Mouse (Mus musculus) liver, embryonic 12.5 days (tissue): ENCODE measurements around the gene Stox2. TPM values are rescaled to one million over a fixed set of nuclear protein-coding genes. Genes with fewer than 3 reads are reported as not detected.

Experiments
- ATAC-seq: fragments of 200-750 bp; cut with Nextera tagmentation; 2 replicates; pipeline ENCODE4 v1.8.0; 2017; ENCODE audit warnings: moderate number of reproducible peaks, mild to moderate bottlenecking, moderate library complexity
- H3K27ac ChIP-seq: fragments of 300-500 bp; sonication (generic); 2 replicates; pipeline ENCODE4 v1.5.1; 2016; ENCODE audit warnings: mild to moderate bottlenecking
- H3K27me3 ChIP-seq: fragments of 300-500 bp; sonication (generic); replicated peaks from 2 replicates; pipeline ENCODE4 v1.6.1; 2016; ENCODE audit warnings: mild to moderate bottlenecking, moderate library complexity
- H3K36me3 ChIP-seq: fragments of 300-500 bp; sonication (generic); 2 replicates; pipeline ENCODE4 v1.6.1; 2016; ENCODE audit warnings: mild to moderate bottlenecking, moderate library complexity
- H3K4me1 ChIP-seq: fragments of 300-500 bp; sonication (generic); 2 replicates; pipeline ENCODE4 v1.6.1; 2016
- H3K4me2 ChIP-seq: fragments of 300-500 bp; sonication (generic); 2 replicates; pipeline ENCODE4 v1.6.1; 2016; ENCODE audit warnings: mild to moderate bottlenecking, moderate library complexity
- H3K4me3 ChIP-seq: fragments of 300-500 bp; sonication (generic); 2 replicates; pipeline ENCODE4 v1.5.1; 2016; ENCODE audit warnings: mild to moderate bottlenecking, moderate library complexity
- H3K9ac ChIP-seq: fragments of 300-500 bp; sonication (generic); 2 replicates; pipeline ENCODE4 v1.6.1; 2016; ENCODE audit warnings: mild to moderate bottlenecking, moderate library complexity
- H3K9me3 ChIP-seq: fragments of 300-500 bp; sonication (generic); replicated peaks from 2 replicates; pipeline ENCODE4 v1.6.1; 2016; ENCODE audit warnings: mild to moderate bottlenecking, moderate library complexity
- WGBS: fragments of 180-500 bp; shearing (Covaris S2); methylation state at CpG from one replicate; pipeline ENCODE4 v1.1.7; 2016; ENCODE audit not compliant: insufficient replicate concordance; 5-methylcytosine and 5-hydroxymethylcytosine counted together
- polyA plus RNA-seq: library from polyadenylated mRNA; unstranded; fragments of >200 nt; fragmentation: Nextera tagmentation; extraction: Ambion mirVana; gene quantifications from 2 replicates; pipeline ENCODE4 v1.2.1, GENCODE M21; 2016

Stox2 gene
- polyA plus RNA-seq, 1 experiment from 2014 or later = 0.89 TPM

GRCm38 (mm10) chr8:47347809-47348208 is 98.4 kb downstream of the Stox2 start:
- no peak overlapping the region for H3K27ac ChIP-seq
- 32% methylated on average over 6 of the region's 6 CpGs for WGBS
- no peak overlapping the region for H3K4me2 ChIP-seq
- ATAC-seq = no peak
- no peak overlapping the region for H3K9ac ChIP-seq
- H3K4me3 ChIP-seq = no peak overlapping the region
- no peaks in the 10 kb centered on the region for H3K9me3 ChIP-seq
- no peaks in the 10 kb centered on the region for H3K4me1 ChIP-seq
- H3K36me3 ChIP-seq = no peaks in the 10 kb centered on the region
- no peaks in the 10 kb centered on the region for H3K27me3 ChIP-seq

GRCm38 (mm10) chr8:47345772-47346103 is 100.4 kb downstream of the Stox2 start:
- Histone ChIP-seq H3K4me2 (no peak overlapping the region), H3K27ac (no peak overlapping the region), H3K4me3 (no peak overlapping the region), H3K9ac (no peak overlapping the region), H3K4me1 (no peaks in the 10 kb centered on the region), H3K9me3 (no peaks in the 10 kb centered on the region), H3K36me3 (no peaks in the 10 kb centered on the region), H3K27me3 (no peaks in the 10 kb centered on the region)
- WGBS = 85% methylated on average over 9 of the region's 9 CpGs
- no peak for ATAC-seq

GRCm38 (mm10) chr8:47345085-47345771 is 100.9 kb downstream of the Stox2 start:
- H3K27me3 ChIP-seq = no peaks in the 10 kb centered on the region
- no peak overlapping the region for H3K4me3 ChIP-seq
- no peak overlapping the region for H3K4me2 ChIP-seq
- H3K27ac ChIP-seq = no peak overlapping the region
- no peaks in the 10 kb centered on the region for H3K9me3 ChIP-seq
- ATAC-seq = no peak
- no peak overlapping the region for H3K9ac ChIP-seq
- WGBS = 64% methylated on average over 15 of the region's 15 CpGs
- H3K4me1 ChIP-seq = no peaks in the 10 kb centered on the region
- no peaks in the 10 kb centered on the region for H3K36me3 ChIP-seq

GRCm38 (mm10) chr8:47341474-47341873 is 104.7 kb downstream of the Stox2 start:
- Histone ChIP-seq H3K9ac (no peak overlapping the region), H3K4me1 (no peaks in the 10 kb centered on the region), H3K9me3 (no peaks in the 10 kb centered on the region), H3K27me3 (no peaks in the 10 kb centered on the region), H3K4me2 (no peak overlapping the region), H3K36me3 (no peaks in the 10 kb centered on the region), H3K4me3 (no peak overlapping the region), H3K27ac (no peak overlapping the region)
- WGBS = 73% methylated on average over 11 of the region's 11 CpGs
- ATAC-seq = no peak

- Histone ChIP-seq H3K36me3 (no peaks in the 10 kb centered on the region), H3K4me2 (no peak overlapping the region), H3K27ac (no peak overlapping the region), H3K27me3 (no peaks in the 10 kb centered on the region), H3K9ac (no peak overlapping the region), H3K9me3 (no peaks in the 10 kb centered on the region), H3K4me1 (no peaks in the 10 kb centered on the region), H3K4me3 (no peak overlapping the region)
- WGBS = 62% methylated on average over 3 of the region's 3 CpGs
- ATAC-seq = no peak
Measured at GRCm38 (mm10) chr8:47338691-47339323, 107.4 kb downstream of the Stox2 start.

- ATAC-seq = no peak
- Histone ChIP-seq H3K27ac (no peak overlapping the region), H3K36me3 (no peaks in the 10 kb centered on the region), H3K4me2 (no peak overlapping the region), H3K9me3 (no peaks in the 10 kb centered on the region), H3K4me1 (no peaks in the 10 kb centered on the region), H3K27me3 (no peaks in the 10 kb centered on the region), H3K9ac (no peak overlapping the region), H3K4me3 (no peak overlapping the region)
- 82% methylated on average over 12 of the region's 12 CpGs for WGBS
Measured at GRCm38 (mm10) chr8:47336433-47336832, 109.7 kb downstream of the Stox2 start.

GRCm38 (mm10) chr8:47335940-47336339 is 110.2 kb downstream of the Stox2 start:
- H3K4me2 ChIP-seq = no peak overlapping the region
- H3K4me1 ChIP-seq = no peaks in the 10 kb centered on the region
- H3K9ac ChIP-seq = no peak overlapping the region
- H3K9me3 ChIP-seq = no peaks in the 10 kb centered on the region
- no peaks in the 10 kb centered on the region for H3K36me3 ChIP-seq
- H3K27me3 ChIP-seq = no peaks in the 10 kb centered on the region
- H3K4me3 ChIP-seq = no peak overlapping the region
- no peak for ATAC-seq
- H3K27ac ChIP-seq = no peak overlapping the region
- WGBS = 73% methylated on average over 4 of the region's 4 CpGs

- Histone ChIP-seq H3K27ac (no peak overlapping the region), H3K9ac (no peak overlapping the region)
Measured at GRCm38 (mm10) chr8:47334223-47334757, 111.9 kb downstream of the Stox2 start.

GRCm38 (mm10) chr8:47332941-47333340 is 113.2 kb downstream of the Stox2 start:
- no peak overlapping the region for H3K27ac ChIP-seq
- no peaks in the 10 kb centered on the region for H3K9me3 ChIP-seq
- ATAC-seq = no peak
- no peak overlapping the region for H3K9ac ChIP-seq
- 56% methylated on average over 1 of the region's 1 CpGs for WGBS
- H3K4me1 ChIP-seq = no peaks in the 10 kb centered on the region
- H3K36me3 ChIP-seq = no peaks in the 10 kb centered on the region
- no peak overlapping the region for H3K4me2 ChIP-seq
- H3K4me3 ChIP-seq = no peak overlapping the region
- no peaks in the 10 kb centered on the region for H3K27me3 ChIP-seq

More at GRCm38 (mm10) chr8:47334223-47334757, 111.9 kb downstream of the Stox2 start:
- H3K4me2 ChIP-seq = no peak overlapping the region
- no peaks in the 10 kb centered on the region for H3K36me3 ChIP-seq
- ATAC-seq = no peak
- WGBS = 57% methylated on average over 9 of the region's 9 CpGs
- H3K4me1 ChIP-seq = no peaks in the 10 kb centered on the region
- no peak overlapping the region for H3K4me3 ChIP-seq
- H3K9me3 ChIP-seq = no peaks in the 10 kb centered on the region
- no peaks in the 10 kb centered on the region for H3K27me3 ChIP-seq

- H3K4me1 ChIP-seq = no peaks in the 10 kb centered on the region
- H3K9ac ChIP-seq = no peak overlapping the region
- WGBS = 76% methylated on average over 5 of the region's 5 CpGs
- no peak overlapping the region for H3K4me2 ChIP-seq
- H3K27me3 ChIP-seq = no peaks in the 10 kb centered on the region
- no peak overlapping the region for H3K27ac ChIP-seq
- no peaks in the 10 kb centered on the region for H3K36me3 ChIP-seq
- H3K4me3 ChIP-seq = no peak overlapping the region
- no peaks in the 10 kb centered on the region for H3K9me3 ChIP-seq
- no peak for ATAC-seq
Measured at GRCm38 (mm10) chr8:47330982-47331381, 115.2 kb downstream of the Stox2 start.

- Histone ChIP-seq H3K4me1 (no peaks in the 10 kb centered on the region), H3K27me3 (no peaks in the 10 kb centered on the region), H3K36me3 (no peaks in the 10 kb centered on the region), H3K27ac (no peak overlapping the region), H3K4me3 (no peak overlapping the region), H3K4me2 (no peak overlapping the region), H3K9ac (no peak overlapping the region), H3K9me3 (no peaks in the 10 kb centered on the region)
- 62% methylated on average over 8 of the region's 8 CpGs for WGBS
- ATAC-seq = no peak
Measured at GRCm38 (mm10) chr8:47326348-47326747, 119.8 kb downstream of the Stox2 start.

- Histone ChIP-seq H3K9me3 (no peaks in the 10 kb centered on the region), H3K36me3 (no peaks in the 10 kb centered on the region), H3K9ac (no peak overlapping the region), H3K4me2 (no peak overlapping the region), H3K27me3 (no peaks in the 10 kb centered on the region), H3K4me3 (no peak overlapping the region), H3K4me1 (no peaks in the 10 kb centered on the region), H3K27ac (no peak overlapping the region)
- WGBS = 33% methylated on average over 16 of the region's 16 CpGs
- no peak for ATAC-seq
Measured at GRCm38 (mm10) chr8:47324117-47324820, 121.9 kb downstream of the Stox2 start.
